Mouse (Mus musculus) heart, embryonic 15.5 days (tissue): Measurements from ENCODE around the gene Scgb1c1. TPM values are rescaled to one million over a fixed set of nuclear protein-coding genes. Genes with fewer than 3 reads are reported as not detected.

Experiments
- ATAC-seq: fragments of 200-750 bp; cut with Nextera tagmentation; replicated peaks from 2 replicates; pipeline ENCODE4 v1.8.0; 2017; ENCODE audit warnings: low read depth, moderate TSS enrichment; ENCODE audit not compliant: insufficient number of reproducible peaks, insufficient read depth, low FRiP score
- H3K27ac ChIP-seq: fragments of 300-500 bp; sonication (generic); 2 replicates; pipeline ENCODE4 v1.5.1; 2015; ENCODE audit warnings: mild to moderate bottlenecking, inconsistent platforms
- H3K27me3 ChIP-seq: fragments of 300-500 bp; sonication (generic); 2 replicates; pipeline ENCODE4 v1.6.1; 2015; ENCODE audit warnings: inconsistent platforms
- H3K36me3 ChIP-seq: fragments of 300-500 bp; sonication (generic); 2 replicates; pipeline ENCODE4 v1.6.1; 2015; ENCODE audit warnings: mild to moderate bottlenecking, inconsistent platforms
- H3K4me1 ChIP-seq: fragments of 300-500 bp; sonication (generic); replicated peaks from 2 replicates; pipeline ENCODE4 v1.6.1; 2015; ENCODE audit warnings: inconsistent platforms
- H3K4me2 ChIP-seq: fragments of 300-500 bp; sonication (generic); 2 replicates; pipeline ENCODE4 v1.6.1; 2015; ENCODE audit warnings: inconsistent platforms, mild to moderate bottlenecking, moderate library complexity
- H3K4me3 ChIP-seq: fragments of 300-500 bp; sonication (generic); 2 replicates; pipeline ENCODE4 v1.5.1; 2015; ENCODE audit warnings: mild to moderate bottlenecking, inconsistent platforms
- H3K9ac ChIP-seq: fragments of 300-500 bp; sonication (generic); 2 replicates; pipeline ENCODE4 v1.6.1; 2015; ENCODE audit warnings: mild to moderate bottlenecking, inconsistent platforms
- H3K9me3 ChIP-seq: fragments of 300-500 bp; sonication (generic); replicated peaks from 2 replicates; pipeline ENCODE4 v1.6.1; 2016; ENCODE audit warnings: inconsistent platforms
- WGBS: fragments of 180-500 bp; shearing (Covaris S2); methylation state at CpG from one replicate; pipeline ENCODE4 v1.1.7; 2015; ENCODE audit warnings: mixed read lengths; 5-methylcytosine and 5-hydroxymethylcytosine counted together
- polyA plus RNA-seq: library from polyadenylated mRNA; unstranded; fragments of >200 nt; fragmentation: Nextera tagmentation; extraction: Ambion mirVana; gene quantifications from 2 replicates; pipeline ENCODE4 v1.2.1, GENCODE M21; 2015

Gene Scgb1c1
- polyA plus RNA-seq, result 0.36 TPM in 1 of 2 replicates, not detected in the other

DNA sequence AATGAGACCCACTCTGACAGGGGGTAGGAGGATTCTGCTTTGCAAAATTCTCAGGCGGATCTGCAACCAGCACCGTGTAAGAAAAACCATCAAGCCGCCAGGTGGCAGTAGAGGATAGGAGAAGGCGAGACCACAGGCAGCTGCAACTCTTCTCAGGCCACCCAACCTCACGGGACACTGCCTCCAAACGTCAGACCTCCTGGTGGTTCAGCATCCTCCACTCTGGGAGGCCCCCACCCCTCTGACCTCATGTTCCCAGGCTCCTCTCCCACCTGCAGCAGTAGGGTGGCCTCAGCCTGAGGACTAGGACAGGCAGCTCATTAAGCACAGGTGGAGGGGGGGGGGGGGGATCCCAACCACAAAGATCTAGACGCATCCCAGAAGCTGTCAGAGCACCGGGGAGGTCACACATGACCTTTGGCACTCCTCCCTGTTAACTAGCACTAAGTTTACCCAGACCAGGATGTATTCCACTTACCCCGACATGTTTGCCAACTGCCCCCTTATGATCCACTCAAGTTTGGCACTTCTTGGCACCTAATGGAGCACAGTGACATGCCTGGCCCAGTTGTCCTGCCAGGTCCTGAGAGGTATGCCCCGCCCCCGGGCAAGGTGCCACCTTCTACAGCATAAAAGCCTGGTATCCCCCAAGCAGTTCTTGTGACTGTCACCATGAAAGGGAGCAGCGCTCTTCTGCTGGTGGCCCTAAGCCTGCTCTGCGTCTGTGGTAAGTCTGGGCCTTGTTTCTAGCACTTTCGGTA lies at the start of gene Scgb1c1:
Gene Scgb1c1, plus strand, starts transcription at position 643 of the 761 bp plus-strand sequence.
- Histone ChIP-seq H3K9me3 (no peaks in the 10 kb centered on the region), H3K4me3 (no peak within 1 kb of the TSS), H3K9ac (no peak within 1 kb of the TSS), H3K4me1 (peaks cover 12% of the 10 kb centered on the region), H3K27ac (no peak within 1 kb of the TSS), H3K27me3 (peaks cover 46% of the 10 kb centered on the region), H3K4me2 (no peak within 1 kb of the TSS), H3K36me3 (no peaks in the 10 kb centered on the region)
- 27% methylated on average over 14 of the region's 14 CpGs for WGBS
- peak; percentile 63 for ATAC-seq

DNA sequence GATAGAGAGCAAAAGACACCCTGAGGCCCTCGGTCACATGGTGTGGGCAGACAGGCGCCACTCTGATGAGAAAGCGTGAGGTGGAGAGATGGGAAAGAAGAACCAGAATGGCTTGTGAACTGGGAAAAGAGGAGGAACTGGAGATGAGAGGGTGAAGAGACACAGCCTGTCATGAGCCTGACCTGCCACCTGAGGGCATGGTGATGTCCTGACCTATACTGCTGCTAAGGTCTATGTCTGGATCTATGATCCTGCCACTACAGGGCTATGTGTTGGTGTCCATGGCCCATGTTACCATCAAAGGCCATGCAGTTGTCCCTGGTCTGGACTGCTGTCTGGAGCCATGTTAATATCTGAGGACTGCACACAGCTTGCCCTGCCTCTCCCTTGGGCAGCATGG lies 47.7 kb upstream of the Scgb1c1 start:
- 80% methylated on average over 3 of the region's 3 CpGs for WGBS
- no peak for ATAC-seq
- no peak overlapping the region for H3K4me2 ChIP-seq
- H3K4me3 ChIP-seq, result no peak overlapping the region
- no peaks in the 10 kb centered on the region for H3K36me3 ChIP-seq
- H3K27ac ChIP-seq, result no peak overlapping the region
- no peaks in the 10 kb centered on the region for H3K9me3 ChIP-seq
- no peak overlapping the region for H3K9ac ChIP-seq
- H3K27me3 ChIP-seq, result no peaks in the 10 kb centered on the region
- H3K4me1 ChIP-seq, result no peaks in the 10 kb centered on the region

DNA sequence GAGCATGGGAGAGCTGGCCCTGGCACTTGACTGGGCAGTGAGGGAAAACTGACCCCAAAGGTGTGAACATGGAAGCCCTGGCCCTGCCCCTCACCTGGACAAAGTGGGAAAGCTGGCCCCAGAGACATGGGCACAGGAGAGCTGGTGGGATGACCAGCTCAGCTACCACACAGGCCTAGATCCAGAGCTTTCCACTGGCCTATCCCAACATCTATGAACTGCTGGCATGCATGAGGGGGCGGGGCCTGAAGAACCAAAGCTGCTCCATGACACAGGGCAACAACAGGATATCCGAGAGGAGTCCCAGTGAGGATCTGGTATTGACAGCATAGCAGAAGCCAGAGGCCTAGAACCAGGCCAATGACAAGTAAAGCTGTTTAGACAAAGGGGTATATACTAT lies 47.1 kb upstream of the Scgb1c1 start:
- Histone ChIP-seq H3K9me3 (no peaks in the 10 kb centered on the region), H3K4me3 (no peak overlapping the region), H3K27me3 (no peaks in the 10 kb centered on the region), H3K27ac (no peak overlapping the region), H3K4me1 (no peaks in the 10 kb centered on the region), H3K9ac (no peak overlapping the region), H3K4me2 (no peak overlapping the region), H3K36me3 (no peaks in the 10 kb centered on the region)
- WGBS, result 58% methylated on average over 2 of the region's 2 CpGs
- no peak for ATAC-seq

DNA sequence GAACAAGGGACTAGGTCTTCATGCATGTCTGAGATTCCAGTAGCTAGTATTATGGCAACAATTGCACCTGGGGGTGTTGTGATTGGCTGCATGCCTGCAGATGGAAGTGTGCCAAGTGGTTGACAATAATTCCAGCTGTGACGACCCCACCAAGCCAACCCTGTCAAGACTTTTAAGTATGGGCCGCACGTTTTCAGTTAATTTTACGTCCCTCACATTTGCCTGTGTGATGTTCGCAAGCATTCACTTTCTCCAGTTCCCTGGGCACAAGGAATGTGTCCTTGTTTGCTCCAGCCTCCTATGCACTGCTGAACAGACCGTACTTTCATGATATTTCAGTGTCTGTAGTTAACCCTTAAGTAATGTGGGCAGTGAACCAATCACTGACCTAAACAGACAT lies 42.7 kb upstream of the Scgb1c1 start:
- WGBS, result 61% methylated on average over 6 of the region's 6 CpGs

DNA sequence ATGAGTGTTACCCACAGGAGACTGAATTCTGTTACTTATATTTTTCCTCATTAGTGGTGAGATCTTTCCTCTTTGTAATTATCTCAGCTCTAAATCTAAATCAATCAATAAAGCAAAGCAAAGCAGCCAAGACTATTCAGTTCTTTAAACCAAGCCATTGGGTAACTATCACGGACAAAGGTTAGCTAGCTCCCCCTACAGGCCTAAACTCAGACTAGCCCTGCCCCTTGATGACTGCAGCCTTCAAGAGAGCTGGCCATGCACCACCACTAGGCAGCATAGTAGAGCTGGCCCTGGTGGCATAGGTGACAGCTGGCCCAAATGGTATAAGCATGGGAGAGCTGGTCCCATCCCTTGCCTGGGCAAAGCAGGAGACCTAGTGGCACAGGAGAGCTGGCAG lies 39.6 kb upstream of the Scgb1c1 start:
- ATAC-seq, result no peak
- 31% methylated on average over 1 of the region's 1 CpGs for WGBS
- no peaks in the 10 kb centered on the region for H3K9me3 ChIP-seq

More for the DNA sequence above, 42.7 kb upstream of the Scgb1c1 start:
- Histone ChIP-seq H3K9me3 (no peaks in the 10 kb centered on the region), H3K4me2 (no peak overlapping the region), H3K27ac (no peak overlapping the region), H3K4me3 (no peak overlapping the region), H3K36me3 (no peaks in the 10 kb centered on the region), H3K4me1 (no peaks in the 10 kb centered on the region), H3K9ac (no peak overlapping the region), H3K27me3 (no peaks in the 10 kb centered on the region)
- no peak for ATAC-seq

GRCm38 (mm10) chr7:140810496-140810895 lies 34.9 kb upstream of the Scgb1c1 start:
- 86% methylated on average over 6 of the region's 6 CpGs for WGBS

More for the DNA sequence above, 39.6 kb upstream of the Scgb1c1 start:
- Histone ChIP-seq H3K27me3 (no peaks in the 10 kb centered on the region), H3K4me1 (no peaks in the 10 kb centered on the region), H3K4me3 (no peak overlapping the region), H3K9ac (no peak overlapping the region), H3K27ac (no peak overlapping the region), H3K36me3 (no peaks in the 10 kb centered on the region), H3K4me2 (no peak overlapping the region)

GRCm38 (mm10) chr7:140811714-140812113 lies 33.6 kb upstream of the Scgb1c1 start:
- no peaks in the 10 kb centered on the region for H3K9me3 ChIP-seq
- no peaks in the 10 kb centered on the region for H3K4me1 ChIP-seq
- H3K9ac ChIP-seq, result no peak overlapping the region
- H3K27ac ChIP-seq, result no peak overlapping the region
- WGBS, result 82% methylated on average over 13 of the region's 13 CpGs
- no peaks in the 10 kb centered on the region for H3K36me3 ChIP-seq
- no peak overlapping the region for H3K4me2 ChIP-seq
- H3K4me3 ChIP-seq, result no peak overlapping the region
- no peaks in the 10 kb centered on the region for H3K27me3 ChIP-seq
- ATAC-seq, result no peak

More at GRCm38 (mm10) chr7:140810496-140810895, 34.9 kb upstream of the Scgb1c1 start:
- no peak overlapping the region for H3K4me2 ChIP-seq
- no peak overlapping the region for H3K27ac ChIP-seq
- no peaks in the 10 kb centered on the region for H3K36me3 ChIP-seq
- no peaks in the 10 kb centered on the region for H3K4me1 ChIP-seq
- H3K4me3 ChIP-seq, result no peak overlapping the region
- H3K9ac ChIP-seq, result no peak overlapping the region
- no peak for ATAC-seq
- no peaks in the 10 kb centered on the region for H3K9me3 ChIP-seq
- no peaks in the 10 kb centered on the region for H3K27me3 ChIP-seq

DNA sequence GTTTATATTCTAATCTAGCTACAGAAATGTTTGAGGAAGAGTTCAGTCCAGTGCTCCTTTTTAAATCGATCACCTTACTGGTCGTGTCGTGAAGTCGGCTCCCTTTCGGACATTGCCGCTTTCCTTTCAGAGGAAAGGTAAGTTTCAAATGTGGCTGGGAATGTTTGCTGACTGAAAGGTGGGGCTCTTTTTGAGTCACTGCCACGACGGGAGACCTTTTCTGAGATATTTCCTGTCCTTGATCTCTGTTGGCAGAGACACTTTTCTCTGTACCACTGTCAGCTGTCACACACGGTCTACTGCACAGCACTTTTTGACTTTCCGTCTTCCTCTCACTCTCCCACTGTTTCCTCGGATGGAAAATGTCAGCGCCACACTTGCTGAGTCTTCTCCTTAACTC lies 32.5 kb upstream of the Scgb1c1 start:
- Histone ChIP-seq H3K4me2 (no peak overlapping the region), H3K9ac (no peak overlapping the region), H3K4me1 (no peaks in the 10 kb centered on the region), H3K27me3 (no peaks in the 10 kb centered on the region), H3K27ac (no peak overlapping the region), H3K36me3 (no peaks in the 10 kb centered on the region), H3K4me3 (no peak overlapping the region), H3K9me3 (no peaks in the 10 kb centered on the region)
- ATAC-seq, result no peak
- 79% methylated on average over 12 of the region's 12 CpGs for WGBS

DNA sequence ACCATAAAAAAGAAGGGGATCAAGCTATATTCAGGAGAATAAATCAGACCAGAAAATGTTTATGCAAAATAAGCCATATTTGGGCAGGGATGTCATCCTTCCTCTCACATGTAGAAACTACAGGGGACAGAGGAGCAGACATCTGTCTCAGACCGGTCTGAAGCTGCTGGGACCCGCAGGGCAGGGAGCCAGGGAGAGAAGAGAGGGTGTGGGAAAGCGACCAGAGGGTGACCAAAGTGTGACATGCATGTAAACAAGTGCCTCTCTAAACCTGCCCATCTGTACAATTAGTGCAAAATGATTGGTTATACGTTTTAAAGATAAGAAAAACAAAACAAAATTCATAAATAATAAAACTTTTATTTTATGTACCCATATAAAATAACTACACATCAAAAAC lies 25.2 kb upstream of the Scgb1c1 start:
- Histone ChIP-seq H3K9me3 (no peaks in the 10 kb centered on the region), H3K4me2 (no peak overlapping the region), H3K36me3 (no peaks in the 10 kb centered on the region), H3K27me3 (no peaks in the 10 kb centered on the region), H3K4me3 (no peak overlapping the region), H3K27ac (no peak overlapping the region), H3K9ac (no peak overlapping the region), H3K4me1 (peaks cover 9% of the 10 kb centered on the region; the same call in 1 of the 2 replicates)
- no peak for ATAC-seq
- 66% methylated on average over 4 of the region's 4 CpGs for WGBS

- H3K9me3 ChIP-seq, result no peaks in the 10 kb centered on the region
- peak overlapping the region; percentile 85 for H3K4me2 ChIP-seq
- no peak overlapping the region for H3K9ac ChIP-seq
- H3K4me3 ChIP-seq, result peak overlapping the region; percentile 54
- H3K27ac ChIP-seq, result no peak overlapping the region
- no peaks in the 10 kb centered on the region for H3K27me3 ChIP-seq
- WGBS, result 45% methylated on average over 5 of the region's 5 CpGs
- ATAC-seq, result no peak
- no peaks in the 10 kb centered on the region for H3K36me3 ChIP-seq
- H3K4me1 ChIP-seq, result peaks cover 9% of the 10 kb centered on the region; the same call in 1 of the 2 replicates
Observed at GRCm38 (mm10) chr7:140821305-140821652, 24.1 kb upstream of the Scgb1c1 start.

GRCm38 (mm10) chr7:140821653-140822329 lies 23.6 kb upstream of the Scgb1c1 start, which contains the start of gene Zfp941:
TSS of gene Zfp941 (minus strand) at chr7:140822178.
- peak within 1 kb of the TSS; percentile 85 for H3K4me2 ChIP-seq
- H3K27ac ChIP-seq, result no peak within 1 kb of the TSS
- ATAC-seq, result no peak; the same call in 1 of the 2 replicates
- peaks cover 9% of the 10 kb centered on the region; the same call in 1 of the 2 replicates for H3K4me1 ChIP-seq
- no peaks in the 10 kb centered on the region for H3K36me3 ChIP-seq
- H3K4me3 ChIP-seq, result peak within 1 kb of the TSS; percentile 54
- 2% methylated on average over 21 of the region's 21 CpGs for WGBS
- no peaks in the 10 kb centered on the region for H3K27me3 ChIP-seq
- no peaks in the 10 kb centered on the region for H3K9me3 ChIP-seq
- H3K9ac ChIP-seq, result peak within 1 kb of the TSS; percentile 60
